Mouse (Mus musculus) stomach, embryonic 14.5 days (tissue): Measurements from ENCODE around the gene Tbc1d12. TPM values are rescaled to one million over a fixed set of nuclear protein-coding genes. Genes with fewer than 3 reads are reported as not detected.
"Not testable (repeated sequence)": the region's sequence is repeated elsewhere in the genome, so short reads cannot be mapped to it uniquely, and the experiment has no call there.

Experiments
- ATAC-seq: fragments of 200-750 bp; cut with Nextera tagmentation; 2 replicates; pipeline ENCODE4 v1.8.0; 2017; ENCODE audit warnings: low read depth, moderate TSS enrichment; ENCODE audit not compliant: insufficient number of reproducible peaks, insufficient read depth, low FRiP score
- H3K27ac ChIP-seq: fragments of 300-500 bp; sonication (generic); 2 replicates; pipeline ENCODE4 v1.5.1; 2014; ENCODE audit warnings: mild to moderate bottlenecking, low read length, moderate library complexity, mixed read lengths
- H3K27me3 ChIP-seq: fragments of 300-500 bp; sonication (generic); 2 replicates; pipeline ENCODE4 v1.6.1; 2014; ENCODE audit warnings: low read length, control low read depth, mixed read lengths; ENCODE audit not compliant: control insufficient read depth, insufficient read depth
- H3K36me3 ChIP-seq: fragments of 300-500 bp; sonication (generic); 2 replicates; pipeline ENCODE4 v1.6.1; 2014; ENCODE audit warnings: mild to moderate bottlenecking, control low read depth, low read length, moderate library complexity, mixed read lengths; ENCODE audit not compliant: control insufficient read depth, insufficient read depth
- H3K4me1 ChIP-seq: fragments of 300-500 bp; sonication (generic); 2 replicates; pipeline ENCODE4 v1.6.1; 2014; ENCODE audit warnings: low read length, control low read depth, mixed read lengths; ENCODE audit not compliant: control insufficient read depth, insufficient read depth
- H3K4me2 ChIP-seq: fragments of 300-500 bp; sonication (generic); replicated peaks from 2 replicates; pipeline ENCODE4 v1.6.1; 2014; ENCODE audit warnings: low read depth, low read length, control low read depth
- H3K4me3 ChIP-seq: fragments of 300-500 bp; sonication (generic); 2 replicates; pipeline ENCODE4 v1.5.1; 2014; ENCODE audit warnings: low read depth, low read length, control low read depth
- H3K9ac ChIP-seq: fragments of 300-500 bp; sonication (generic); replicated peaks from 2 replicates; pipeline ENCODE4 v1.6.1; 2014; ENCODE audit warnings: low read depth, mild to moderate bottlenecking, control low read depth, low read length, moderate library complexity, mixed read lengths
- H3K9me3 ChIP-seq: fragments of 300-500 bp; sonication (generic); 2 replicates; pipeline ENCODE4 v1.6.1; 2016; ENCODE audit warnings: low read depth, low read length, control low read depth; ENCODE audit not compliant: control insufficient read depth
- WGBS: fragments of 180-500 bp; shearing (Covaris S2); extraction: QIAGEN DNeasy Blood & Tissue Kit; methylation state at CpG from one replicate; pipeline ENCODE4 v1.1.7; 2014; 5-methylcytosine and 5-hydroxymethylcytosine counted together
- polyA plus RNA-seq: library from polyadenylated mRNA; unstranded; fragments of >200 nt; fragmentation: Nextera tagmentation; extraction: Ambion mirVana; gene quantifications from 2 replicates; pipeline ENCODE4 v1.2.1, GENCODE M21; 2014

Gene Tbc1d12
- polyA plus RNA-seq, 1 experiment from 2014 or later, result 3.0 TPM

GRCm38 (mm10) chr19:38874825-38875224 lies 38.4 kb downstream of the Tbc1d12 start:
- not testable (repeated sequence) for H3K36me3 ChIP-seq, ATAC-seq, H3K4me2 ChIP-seq, H3K27me3 ChIP-seq, H3K27ac ChIP-seq, H3K9me3 ChIP-seq, H3K9ac ChIP-seq, H3K4me3 ChIP-seq, H3K4me1 ChIP-seq
- 78% methylated on average over 1 of the region's 8 CpGs for WGBS

GRCm38 (mm10) chr19:38880300-38880699 lies 43.9 kb downstream of the Tbc1d12 start:
- no peak overlapping the region for H3K9ac ChIP-seq
- no peak overlapping the region for H3K4me3 ChIP-seq
- ATAC-seq, result no peak
- no peaks in the 10 kb centered on the region for H3K27me3 ChIP-seq
- no peak overlapping the region for H3K4me2 ChIP-seq
- no peaks in the 10 kb centered on the region for H3K9me3 ChIP-seq
- no peaks in the 10 kb centered on the region for H3K36me3 ChIP-seq
- no peaks in the 10 kb centered on the region for H3K4me1 ChIP-seq
- H3K27ac ChIP-seq, result no peak overlapping the region

- 64% methylated on average over 12 of the region's 12 CpGs for WGBS
- no peak for ATAC-seq
- Histone ChIP-seq H3K27ac (no peak overlapping the region), H3K4me3 (no peak overlapping the region), H3K9ac (no peak overlapping the region), H3K4me1 (0 out of 2 replicates have a peak, but pooled peaks cover 3% of the 10 kb centered on the region), H3K27me3 (no peaks in the 10 kb centered on the region), H3K36me3 (no peaks in the 10 kb centered on the region), H3K9me3 (no peaks in the 10 kb centered on the region), H3K4me2 (no peak overlapping the region)
Measured at GRCm38 (mm10) chr19:38901146-38902135, 65.1 kb downstream of the Tbc1d12 start.

GRCm38 (mm10) chr19:38902501-38902900 lies 66.1 kb downstream of the Tbc1d12 start:
- H3K4me2 ChIP-seq, result no peak overlapping the region
- no peaks in the 10 kb centered on the region for H3K36me3 ChIP-seq
- ATAC-seq, result no peak
- 0 out of 2 replicates have a peak, but pooled peaks cover 3% of the 10 kb centered on the region for H3K4me1 ChIP-seq
- WGBS, result 88% methylated on average over 5 of the region's 5 CpGs
- no peak overlapping the region for H3K9ac ChIP-seq
- H3K27ac ChIP-seq, result no peak overlapping the region
- no peaks in the 10 kb centered on the region for H3K27me3 ChIP-seq
- no peaks in the 10 kb centered on the region for H3K9me3 ChIP-seq
- H3K4me3 ChIP-seq, result no peak overlapping the region

- WGBS, result 92% methylated on average over 9 of the region's 9 CpGs
- Histone ChIP-seq H3K27me3 (no peaks in the 10 kb centered on the region), H3K4me2 (no peak overlapping the region), H3K4me1 (no peaks in the 10 kb centered on the region), H3K9ac (no peak overlapping the region), H3K9me3 (no peaks in the 10 kb centered on the region), H3K27ac (no peak overlapping the region), H3K4me3 (no peak overlapping the region), H3K36me3 (peaks cover 9% of the 10 kb centered on the region; the same call in 1 of the 2 replicates)
- ATAC-seq, result no peak
Measured at GRCm38 (mm10) chr19:38913786-38914185, 77.4 kb downstream of the Tbc1d12 start.

GRCm38 (mm10) chr19:38914926-38915325 lies 78.5 kb downstream of the Tbc1d12 start:
- Histone ChIP-seq H3K4me2 (no peak overlapping the region), H3K9ac (no peak overlapping the region), H3K4me3 (no peak overlapping the region), H3K27me3 (no peaks in the 10 kb centered on the region), H3K27ac (no peak overlapping the region), H3K9me3 (no peaks in the 10 kb centered on the region), H3K36me3 (peaks cover 9% of the 10 kb centered on the region; the same call in 1 of the 2 replicates), H3K4me1 (no peaks in the 10 kb centered on the region)
- no peak for ATAC-seq
- WGBS, result 94% methylated on average over 15 of the region's 15 CpGs

- no peak for ATAC-seq
- WGBS, result 53% methylated on average over 3 of the region's 3 CpGs
- no peaks in the 10 kb centered on the region for H3K9me3 ChIP-seq
- H3K27ac ChIP-seq, result no peak overlapping the region
- no peak overlapping the region for H3K4me3 ChIP-seq
- no peaks in the 10 kb centered on the region for H3K4me1 ChIP-seq
- H3K9ac ChIP-seq, result no peak overlapping the region
- no peak overlapping the region for H3K4me2 ChIP-seq
- H3K36me3 ChIP-seq, result peaks cover 9% of the 10 kb centered on the region; the same call in 1 of the 2 replicates
- no peaks in the 10 kb centered on the region for H3K27me3 ChIP-seq
Measured at GRCm38 (mm10) chr19:38915677-38916076, 79.3 kb downstream of the Tbc1d12 start.

GRCm38 (mm10) chr19:38928481-38929158 lies 92.2 kb downstream of the Tbc1d12 start:
- H3K4me1 ChIP-seq, result no peaks in the 10 kb centered on the region
- ATAC-seq, result no peak
- H3K27me3 ChIP-seq, result no peaks in the 10 kb centered on the region
- H3K9me3 ChIP-seq, result no peaks in the 10 kb centered on the region
- 95% methylated on average over 10 of the region's 11 CpGs for WGBS
- no peak overlapping the region for H3K9ac ChIP-seq
- H3K4me2 ChIP-seq, result no peak overlapping the region
- no peak overlapping the region for H3K27ac ChIP-seq
- no peaks in the 10 kb centered on the region for H3K36me3 ChIP-seq
- H3K4me3 ChIP-seq, result no peak overlapping the region
